Mouse (Mus musculus) liver, postnatal 0 days (tissue): Measurements from ENCODE around the gene Lhx3.

Experiments
- CTCF ChIP-seq: sonication (generic); IDR thresholded peaks from 2 replicates; pipeline ENCODE4 v1.5.1; 2016; ENCODE audit warnings: antibody characterized with exemption, low read depth
- EP300 ChIP-seq: IDR thresholded peaks from 2 replicates; pipeline ENCODE4 v1.6.1; 2016; ENCODE audit warnings: antibody characterized with exemption, low read depth, mild to moderate bottlenecking

DNA sequence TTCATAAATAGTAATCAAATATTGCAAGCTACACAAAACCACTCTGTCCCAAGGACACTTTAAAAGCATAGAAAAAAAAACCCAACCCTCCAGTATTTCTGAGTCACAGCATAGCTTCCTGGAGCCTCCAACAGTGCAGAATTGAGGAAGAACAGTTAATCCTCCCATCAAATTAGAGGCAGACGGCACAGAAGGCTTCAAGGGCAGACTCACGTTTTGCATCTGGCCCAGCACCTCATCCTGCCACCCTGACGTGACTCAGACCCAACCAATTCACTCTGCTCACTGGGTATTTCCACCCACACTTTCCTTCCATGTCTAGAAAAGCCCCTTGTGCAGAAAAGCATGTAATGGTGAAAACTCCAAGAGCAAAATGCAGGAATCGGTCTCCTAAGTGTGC, 22.2 kb upstream of the Lhx3 start:
- no peak for TF ChIP-seq CTCF
- no peak for TF ChIP-seq EP300
